Mouse (Mus musculus) kidney, adult 8-10 months (tissue): Measurements from ENCODE around the gene Dpyd.

Experiments used
- DNase-seq, 2 experiments: peaks; one replicate each; pipeline ENCODE4 v3.0.0; 2022

The Dpyd gene

DNA sequence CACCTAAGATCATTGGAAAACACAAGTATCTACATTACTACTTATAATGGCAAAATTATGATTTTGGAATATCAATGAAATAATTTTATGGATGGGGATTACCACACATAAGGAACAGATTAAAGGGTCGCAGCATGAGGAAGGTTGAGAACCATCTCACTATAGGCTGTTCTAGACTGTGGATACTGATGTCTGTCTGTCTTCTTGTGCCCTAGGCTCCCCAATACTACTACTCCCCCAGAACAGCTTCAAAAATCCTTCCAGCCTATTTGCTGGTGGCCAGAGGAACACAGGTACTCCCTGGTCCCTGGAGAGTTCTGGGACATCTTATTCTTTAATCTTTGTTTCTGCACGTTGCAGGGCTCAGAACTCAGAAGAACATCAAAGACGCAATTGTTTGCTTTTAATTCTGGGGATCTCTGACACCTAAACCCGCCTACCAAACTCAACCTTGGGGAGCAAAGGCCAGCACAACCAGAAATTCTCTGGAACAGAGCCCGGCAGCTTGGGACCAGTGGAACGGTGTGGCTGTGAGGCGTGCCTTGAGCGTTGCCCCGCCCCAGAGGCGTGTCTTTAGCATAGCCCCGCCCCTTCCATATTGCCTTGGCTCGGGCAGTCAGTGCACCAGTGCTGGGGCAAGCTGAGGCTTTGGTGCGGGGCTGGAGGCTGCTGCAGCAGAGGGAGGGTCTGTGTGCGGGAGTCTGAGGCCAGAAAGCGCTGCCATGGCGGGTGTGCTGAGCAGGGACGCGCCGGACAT is at the start of gene Dpyd:
TSS of gene Dpyd (plus strand) at position 576 of the 757 bp plus-strand sequence.
- DNase-seq, result peak; percentile 84 to 93

DNA sequence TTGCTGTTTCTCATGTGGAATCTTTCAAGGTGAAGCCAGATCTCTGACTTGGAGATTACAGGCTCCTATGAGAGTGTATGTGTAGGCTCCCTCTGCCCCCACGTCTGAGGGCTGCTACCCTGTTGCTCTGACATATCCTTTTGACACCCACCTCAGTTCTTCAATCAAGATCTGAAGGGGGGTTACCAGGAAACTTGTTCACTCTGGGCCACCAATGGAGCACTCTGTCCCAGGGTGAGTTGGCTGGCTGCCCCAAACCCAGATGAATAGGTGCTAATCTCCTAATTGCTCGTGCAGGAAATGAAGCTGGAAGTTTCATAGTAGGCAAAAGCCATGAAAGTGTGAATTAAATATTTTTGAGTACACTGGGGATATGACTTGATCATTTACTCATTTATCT is 24.3 kb upstream of the Dpyd start:
- no peak for DNase-seq

DNA sequence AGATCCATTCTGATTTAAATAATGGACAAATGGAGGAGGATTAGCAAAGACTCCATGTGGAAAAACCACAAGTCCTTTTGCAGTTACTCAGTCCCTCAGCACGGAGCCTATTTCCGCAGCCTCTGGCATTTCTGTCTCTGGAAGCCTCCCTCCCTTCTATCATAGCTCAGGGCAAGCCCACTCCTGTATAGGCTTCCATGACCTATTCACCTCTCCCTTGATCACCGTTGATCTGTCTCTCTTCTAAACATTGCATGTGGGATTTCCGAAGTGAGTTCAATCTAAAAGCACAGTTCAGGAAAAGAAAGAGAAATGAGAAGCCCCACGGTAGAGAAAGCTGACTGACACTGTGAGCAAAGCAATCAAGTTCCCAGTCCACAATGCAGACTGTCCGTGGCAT is 20.2 kb upstream of the Dpyd start:
- no peak for DNase-seq

GRCm38 (mm10) chr3:118547551-118548210 is 14.2 kb upstream of the Dpyd start:
- DNase-seq, result no peak

- DNase-seq, result no peak
Measured at GRCm38 (mm10) chr3:118557605-118558004, 4.3 kb upstream of the Dpyd start.

DNA sequence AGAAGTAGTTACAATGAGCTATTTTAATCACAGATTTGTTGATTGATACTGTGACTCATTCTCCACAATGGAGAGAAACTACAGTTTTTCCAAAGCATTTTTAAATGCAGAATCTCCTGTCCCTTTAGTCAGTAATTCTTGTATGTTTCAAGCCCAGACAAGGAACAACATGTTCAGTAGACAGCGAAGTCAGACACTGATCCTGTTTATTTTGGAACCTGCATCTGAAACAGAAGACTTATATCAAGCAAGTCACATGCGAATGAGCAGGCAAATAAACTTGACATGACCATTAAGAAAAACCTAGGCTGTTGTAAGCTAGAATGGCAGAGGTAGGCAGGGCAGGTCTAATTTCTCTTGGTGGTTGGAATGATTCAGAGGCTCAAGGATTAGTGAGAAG is 2.0 kb upstream of the Dpyd start:
- no peak for DNase-seq

DNA sequence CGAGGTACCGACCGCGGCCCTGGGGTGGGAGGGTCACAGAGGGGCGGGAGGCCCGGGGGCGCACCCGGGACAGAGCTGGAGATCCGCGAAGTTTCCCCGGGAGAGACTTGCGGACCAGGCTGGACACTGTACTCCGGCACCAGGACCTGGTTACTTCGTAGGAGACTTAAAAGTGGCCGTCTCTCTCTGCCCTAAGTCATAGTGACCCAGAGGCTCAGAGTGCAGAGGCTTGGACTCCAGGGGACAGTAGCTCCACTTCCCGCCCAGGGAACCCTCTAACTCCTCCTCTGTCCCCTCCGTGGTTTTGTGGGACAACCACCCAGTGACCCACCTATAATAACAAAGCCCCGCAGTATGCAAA is 362 bp downstream of the Dpyd start:
- peak; percentile 3 to 21 for DNase-seq

GRCm38 (mm10) chr3:118566779-118567178 is 4.8 kb downstream of the Dpyd start:
- peak; percentile 54 to 58 for DNase-seq

GRCm38 (mm10) chr3:118570197-118570596 is 8.3 kb downstream of the Dpyd start:
- no peak for DNase-seq

DNA sequence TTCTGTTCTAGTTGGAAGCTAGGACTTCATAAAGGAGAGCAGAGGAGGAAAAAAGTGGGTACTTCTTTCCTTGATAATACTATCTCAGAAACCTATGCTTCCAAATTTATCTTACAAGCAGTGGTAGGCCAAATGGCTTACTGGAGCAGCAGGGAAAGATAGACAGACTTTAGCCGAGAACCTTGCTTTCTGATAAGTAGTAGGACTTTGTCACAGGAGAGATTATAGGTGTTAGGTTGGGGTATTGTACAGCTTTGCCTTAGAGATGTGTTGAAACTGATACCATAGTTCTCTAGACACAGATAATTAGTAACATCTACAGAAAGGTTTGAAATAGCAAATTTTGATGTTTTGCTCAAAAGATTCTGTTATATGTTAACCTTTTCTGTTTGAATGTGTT is 28.6 kb downstream of the Dpyd start:
- no peak for DNase-seq

DNA sequence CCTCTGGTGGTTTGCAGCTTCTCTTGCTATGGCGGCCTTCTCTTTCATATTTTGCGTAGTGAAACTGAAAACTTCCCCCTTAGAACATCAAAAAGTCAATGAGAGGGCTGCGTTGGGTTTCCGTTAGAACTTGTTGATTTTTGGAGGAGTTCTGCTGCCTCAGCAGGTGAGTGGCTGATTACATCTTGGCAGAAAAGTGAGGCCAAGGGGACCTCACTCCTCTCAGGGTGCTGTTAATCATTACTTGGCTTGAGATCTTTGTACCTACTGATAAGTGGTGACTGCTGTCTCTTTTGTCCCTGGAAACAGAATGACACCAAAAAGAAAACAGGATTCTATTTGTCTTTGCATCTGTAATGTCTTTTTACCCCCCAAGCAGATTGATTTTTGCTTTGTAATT is 32.9 kb downstream of the Dpyd start:
- peak; percentile 37 to 53 for DNase-seq

DNA sequence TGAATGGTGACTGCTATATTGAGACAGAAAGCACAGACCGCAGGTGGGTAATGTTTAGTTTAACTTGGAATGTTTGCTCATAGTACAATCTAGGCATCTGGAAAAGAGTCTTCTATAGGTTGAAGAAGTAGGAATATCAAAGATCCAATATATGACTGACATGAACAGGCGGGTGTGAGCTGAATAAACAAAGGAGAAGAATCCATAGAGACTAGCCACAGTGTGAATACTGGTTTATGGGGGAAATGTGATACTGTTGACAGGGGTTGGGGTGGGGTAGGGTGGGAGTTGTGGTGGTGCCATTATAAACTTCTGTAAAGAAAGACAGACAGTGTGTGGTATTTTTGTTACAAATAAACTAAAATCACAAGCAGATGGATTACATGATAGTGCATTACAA is 33.8 kb downstream of the Dpyd start:
- DNase-seq, result no peak

- DNase-seq, result peak in 1 of 2 experiments; percentile 10
Measured at GRCm38 (mm10) chr3:118601689-118602640, 40.0 kb downstream of the Dpyd start.

DNA sequence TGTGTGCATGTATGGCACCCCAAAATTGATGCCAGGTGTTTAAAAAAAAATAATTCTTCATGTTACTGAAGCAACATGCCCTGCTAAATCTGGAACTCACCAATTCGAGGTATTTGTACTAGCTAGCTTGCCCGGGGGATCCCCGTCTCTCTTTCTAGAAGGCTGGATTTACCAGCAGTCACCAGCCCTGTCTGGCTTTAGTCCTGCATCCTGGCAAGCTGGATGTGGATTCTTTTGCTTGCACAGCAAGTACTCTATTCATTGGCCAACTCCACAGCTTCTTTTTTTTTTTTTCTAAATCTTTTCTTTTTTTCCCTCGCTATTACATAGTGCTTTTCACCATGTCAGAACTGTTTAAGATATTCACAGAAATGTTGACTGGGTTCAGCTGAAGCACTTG is 46.8 kb downstream of the Dpyd start:
- DNase-seq, result no peak

- DNase-seq, result no peak
Measured at GRCm38 (mm10) chr3:118626455-118627375, 64.8 kb downstream of the Dpyd start.

GRCm38 (mm10) chr3:118629737-118630136 is 67.8 kb downstream of the Dpyd start:
- no peak for DNase-seq

DNA sequence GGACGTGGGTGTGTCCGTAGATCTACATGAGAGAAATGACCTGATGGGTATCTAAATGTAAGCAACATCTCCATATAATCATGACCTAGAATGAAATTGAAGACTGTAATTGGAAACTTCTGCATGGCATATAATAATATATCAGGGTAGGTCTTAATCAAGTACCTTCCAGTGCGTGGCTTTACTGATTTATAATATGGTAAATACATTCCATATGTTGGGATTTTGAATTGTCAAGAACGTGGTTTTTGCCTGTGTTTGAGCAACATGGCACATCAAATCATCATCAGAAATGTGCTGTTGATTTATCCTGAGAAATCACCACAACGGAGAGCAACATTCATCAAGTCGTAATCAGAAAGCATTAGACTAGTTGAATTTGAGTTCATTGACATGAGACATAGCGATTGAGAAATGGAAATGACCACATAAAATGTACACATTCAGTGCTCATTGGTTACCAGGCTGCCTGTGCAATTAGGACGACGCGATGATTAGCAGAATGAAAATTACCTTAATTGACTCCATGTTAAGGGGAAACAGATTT is 84.2 kb downstream of the Dpyd start:
- DNase-seq, result no peak

DNA sequence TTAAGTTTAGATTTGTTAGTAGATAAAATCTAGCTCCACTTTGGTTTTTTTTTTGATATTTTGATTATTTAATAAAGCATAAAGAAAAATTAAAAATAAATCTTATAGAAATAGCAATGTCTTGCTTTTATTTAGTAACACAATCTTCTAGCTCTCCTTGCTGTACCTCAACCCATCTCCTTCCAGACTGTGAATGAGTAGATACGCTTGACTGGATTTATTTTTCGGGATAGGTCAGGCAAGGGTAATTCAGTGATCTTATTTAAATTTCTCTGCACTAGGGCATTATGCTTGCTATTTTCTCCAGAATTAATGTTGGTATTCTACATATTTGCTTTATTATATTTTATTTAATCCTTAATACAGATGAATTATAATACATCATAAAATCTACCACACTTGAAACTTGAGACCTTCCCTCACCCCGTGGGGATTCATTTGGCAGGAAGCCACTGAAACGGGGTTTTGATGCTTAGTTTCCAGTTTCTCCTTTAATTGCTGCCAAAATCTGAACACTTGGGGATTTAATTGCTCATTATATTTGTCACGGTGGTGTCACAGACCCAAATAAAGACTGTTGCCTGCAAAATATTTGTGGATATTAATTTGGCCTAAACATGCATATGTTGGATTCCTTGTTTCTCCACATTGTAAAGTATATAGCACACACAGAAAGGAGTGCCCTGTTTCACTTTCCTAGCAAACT is 102.2 kb downstream of the Dpyd start:
- peak in 1 of 2 experiments; percentile 2 for DNase-seq

DNA sequence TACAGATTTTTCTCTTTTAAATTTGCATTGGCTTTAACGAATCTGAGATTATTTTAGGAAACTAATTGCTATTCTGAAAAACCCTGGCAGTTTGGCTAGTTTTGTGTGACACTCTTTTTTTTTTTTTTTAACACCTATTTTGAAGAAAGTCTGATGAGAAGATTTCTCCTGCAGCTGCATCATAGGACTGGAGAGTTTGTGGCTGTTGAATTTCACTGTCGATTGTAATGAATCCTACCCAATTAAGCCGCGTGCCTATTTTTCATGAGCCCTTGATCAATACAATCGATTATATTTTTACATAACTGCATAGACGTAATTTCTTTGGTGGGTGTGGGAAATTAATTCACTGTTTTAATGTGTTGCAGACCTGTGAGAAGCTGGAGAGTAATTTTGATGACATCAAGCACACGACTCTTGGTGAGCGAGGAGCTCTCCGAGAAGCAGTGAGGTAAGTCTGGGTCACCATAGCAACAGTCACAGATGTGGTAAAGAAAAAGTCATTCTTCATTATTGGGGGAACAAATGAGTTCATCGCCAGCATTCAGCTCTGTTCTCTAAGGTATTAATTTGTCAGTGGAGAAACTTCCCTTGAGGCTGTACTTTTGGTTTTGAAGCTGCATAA is 112.3 kb downstream of the Dpyd start:
- no peak for DNase-seq

DNA sequence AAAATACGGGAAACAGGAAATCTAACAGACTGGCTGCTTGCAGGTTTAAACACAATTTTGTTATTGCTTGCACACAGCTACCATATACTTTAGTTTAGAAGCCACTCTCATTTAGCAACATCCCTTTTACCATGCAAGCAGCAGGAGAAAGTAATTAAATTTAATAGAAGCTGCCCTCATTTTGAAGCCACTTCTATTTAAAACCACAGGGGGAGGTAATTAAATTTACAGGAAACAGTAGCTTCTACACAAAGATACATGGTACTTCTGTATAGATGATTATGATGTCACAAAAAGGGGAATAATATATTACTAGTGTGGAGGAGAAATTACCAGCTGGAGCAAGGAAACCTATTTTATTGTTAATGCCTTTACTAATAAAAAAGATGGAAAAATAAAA is 113.5 kb downstream of the Dpyd start:
- no peak for DNase-seq
